Mouse (Mus musculus) cortical plate, adult 2 months (tissue): ENCODE measurements at regions not wholly inside any gene's neighbourhood (a gene's known extent, or its start where the extent isn't known, plus 50 kb on each side); places are given as distances from the start of the nearest gene placed in this dataset.

Experiments used
- CTCF ChIP-seq: fragments of 200-500 bp; IDR thresholded peaks from 2 replicates; pipeline ENCODE4 v1.5.1; 2011; ENCODE audit warnings: mild to moderate bottlenecking, control low read depth, low read length; ENCODE audit not compliant: insufficient read depth; ENCODE audit errors: extremely low read depth
- POLR2A ChIP-seq: fragments of 200-500 bp; IDR thresholded peaks from 2 replicates; pipeline ENCODE4 v1.6.1; 2011; ENCODE audit warnings: mild to moderate bottlenecking, low read length, control low read depth; ENCODE audit not compliant: insufficient read depth; ENCODE audit errors: extremely low read depth

DNA sequence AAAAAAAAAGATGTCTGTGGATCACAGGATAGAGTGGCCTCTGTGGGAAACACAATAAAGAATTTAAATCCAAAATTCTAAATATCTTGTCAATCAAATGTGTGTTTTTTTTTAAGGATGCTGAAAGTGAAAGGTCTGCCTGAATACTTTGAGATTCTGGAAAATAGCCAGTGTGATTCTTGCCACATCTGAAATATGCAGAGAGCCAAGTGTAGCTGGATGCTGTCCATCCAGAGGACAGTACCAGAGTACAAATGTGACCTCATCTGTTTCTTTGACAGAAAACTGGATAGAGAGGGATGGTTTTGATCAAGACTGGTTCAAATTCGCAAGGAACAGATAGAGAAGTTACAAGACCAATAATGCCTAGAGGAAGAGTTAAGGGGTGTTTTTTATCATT, 1044.1 kb downstream of the Fam181b start:
- TF ChIP-seq POLR2A (no peak), CTCF (no peak)
